Mouse (Mus musculus) hindbrain, postnatal 0 days (tissue): ENCODE results near the gene Ccs. TPM values are rescaled to one million over a fixed set of nuclear protein-coding genes. Genes with fewer than 3 reads are reported as not detected.
"Not testable (repeated sequence)": the region's sequence is repeated elsewhere in the genome, so short reads cannot be mapped to it uniquely, and the experiment has no call there.

ENCODE experiments used
- ATAC-seq: fragments of 200-750 bp; cut with Nextera tagmentation; 2 replicates; pipeline ENCODE4 v1.8.0; 2017; ENCODE audit warnings: mild to moderate bottlenecking, moderate TSS enrichment, moderate library complexity
- DNase-seq: peaks from one replicate; pipeline ENCODE4 v3.0.0-alpha.2; 2015; ENCODE audit warnings: low spot score
- H3K27ac ChIP-seq: fragments of 300-500 bp; sonication (generic); 2 replicates; pipeline ENCODE4 v1.5.1; 2014; ENCODE audit warnings: mild to moderate bottlenecking
- H3K27me3 ChIP-seq: fragments of 300-500 bp; sonication (generic); 2 replicates; pipeline ENCODE4 v1.6.1; 2014; ENCODE audit warnings: low read length, mixed read lengths; ENCODE audit not compliant: insufficient read depth
- H3K36me3 ChIP-seq: fragments of 300-500 bp; sonication (generic); 2 replicates; pipeline ENCODE4 v1.6.1; 2014; ENCODE audit warnings: low read length, mixed read lengths; ENCODE audit not compliant: insufficient read depth
- H3K4me1 ChIP-seq: fragments of 300-500 bp; sonication (generic); 2 replicates; pipeline ENCODE4 v1.6.1; 2014; ENCODE audit warnings: antibody characterized with exemption, low read length, mixed read lengths; ENCODE audit not compliant: insufficient read depth
- H3K4me2 ChIP-seq: fragments of 300-500 bp; sonication (generic); 2 replicates; pipeline ENCODE4 v1.6.1; 2014; ENCODE audit warnings: low read depth, mild to moderate bottlenecking, low read length, moderate library complexity, mixed read lengths
- H3K4me3 ChIP-seq: fragments of 300-500 bp; sonication (generic); 2 replicates; pipeline ENCODE4 v1.5.1; 2014; ENCODE audit warnings: low read length
- H3K9ac ChIP-seq: fragments of 300-500 bp; sonication (generic); replicated peaks from 2 replicates; pipeline ENCODE4 v1.6.1; 2014; ENCODE audit warnings: mild to moderate bottlenecking, low read length, moderate library complexity, mixed read lengths
- H3K9me3 ChIP-seq: fragments of 300-500 bp; sonication (generic); 2 replicates; pipeline ENCODE4 v1.6.1; 2016; ENCODE audit warnings: low read length, mixed read lengths
- CTCF ChIP-seq: IDR thresholded peaks from 2 replicates; pipeline ENCODE4 v1.5.1; 2016; ENCODE audit warnings: antibody characterized with exemption, control low read depth, low read depth
- WGBS: fragments of 180-500 bp; shearing (Covaris S2); extraction: QIAGEN DNeasy Blood & Tissue Kit; methylation state at CpG from one replicate; pipeline ENCODE4 v1.1.7; 2014; 5-methylcytosine and 5-hydroxymethylcytosine counted together
- polyA plus RNA-seq: library from polyadenylated mRNA; unstranded; fragments of >200 nt; fragmentation: Nextera tagmentation; extraction: Ambion mirVana; gene quantifications from 2 replicates; pipeline ENCODE4 v1.2.1, GENCODE M21; 2015
- total RNA-seq: library from RNA; depleted of rRNA; stranded (reverse); fragments of >200 nt; gene quantifications from 2 replicates; pipeline ENCODE4 v1.2.3, GENCODE M21; 2014

The Ccs gene
- total and polyA plus RNA-seq, 2 experiments from 2014 or later = 32.0 to 51.1 TPM

GRCm38 (mm10) chr19:4820678-4821303 lies 18.3 kb downstream of the Ccs start:
- Histone ChIP-seq H3K27me3 (no peaks in the 10 kb centered on the region), H3K4me1 (no peaks in the 10 kb centered on the region), H3K4me2 (no peak overlapping the region), H3K27ac (no peak overlapping the region), H3K36me3 (peaks cover 8% of the 10 kb centered on the region; the same call in 1 of the 2 replicates), H3K9me3 (no peaks in the 10 kb centered on the region), H3K4me3 (no peak overlapping the region), H3K9ac (no peak overlapping the region)
- peak; percentile 40 for TF ChIP-seq CTCF
- ATAC-seq = peak; percentile 92
- DNase-seq = peak; percentile 88
- WGBS = 46% methylated on average over 5 of the region's 5 CpGs

GRCm38 (mm10) chr19:4817182-4817835 lies 21.8 kb downstream of the Ccs start:
- Histone ChIP-seq H3K4me3 (no peak overlapping the region), H3K9ac (no peak overlapping the region), H3K27me3 (no peaks in the 10 kb centered on the region), H3K9me3 (no peaks in the 10 kb centered on the region), H3K36me3 (no peaks in the 10 kb centered on the region), H3K27ac (no peak overlapping the region), H3K4me1 (no peaks in the 10 kb centered on the region), H3K4me2 (no peak overlapping the region)
- no peak for TF ChIP-seq CTCF
- 61% methylated on average over 1 of the region's 1 CpGs for WGBS
- DNase-seq (no peak), ATAC-seq (no peak)

- Histone ChIP-seq H3K27me3 (no peaks in the 10 kb centered on the region), H3K36me3 (no peaks in the 10 kb centered on the region), H3K9me3 (no peaks in the 10 kb centered on the region), H3K4me3 (no peak overlapping the region), H3K27ac (no peak overlapping the region), H3K4me1 (peaks cover 12% of the 10 kb centered on the region; the same call in 1 of the 2 replicates), H3K9ac (no peak overlapping the region), H3K4me2 (no peak overlapping the region)
- peak; percentile 47 for TF ChIP-seq CTCF
- no peak for ATAC-seq
- peak; percentile 42 for DNase-seq
- 79% methylated on average over 6 of the region's 6 CpGs for WGBS
Measured at GRCm38 (mm10) chr19:4813015-4813414, 26.1 kb downstream of the Ccs start.

- not testable (repeated sequence) for H3K27me3 ChIP-seq, DNase-seq, H3K9me3 ChIP-seq, ATAC-seq, H3K36me3 ChIP-seq
- H3K9ac ChIP-seq = peak overlapping the region; percentile 71; the same call in 1 of the 2 replicates
- peak overlapping the region; percentile 92 for H3K4me2 ChIP-seq
- WGBS = 79% methylated on average over 8 of the region's 8 CpGs
- H3K4me1 ChIP-seq = peaks cover 12% of the 10 kb centered on the region; the same call in 1 of the 2 replicates
- H3K27ac ChIP-seq = peak overlapping the region; percentile 95; the same call in 1 of the 2 replicates
- peak overlapping the region; percentile 83 for H3K4me3 ChIP-seq
- 0 out of 2 replicates have a peak, but pooled peaks have one; percentile 20 for TF ChIP-seq CTCF
Measured at GRCm38 (mm10) chr19:4812334-4812949, 26.7 kb downstream of the Ccs start.

- Histone ChIP-seq H3K4me1 (peaks cover 12% of the 10 kb centered on the region; the same call in 1 of the 2 replicates), H3K9ac (peak overlapping the region; percentile 71; the same call in 1 of the 2 replicates), H3K4me2 (peak overlapping the region; percentile 92), H3K36me3 (no peaks in the 10 kb centered on the region), H3K27me3 (no peaks in the 10 kb centered on the region), H3K4me3 (peak overlapping the region; percentile 83), H3K9me3 (no peaks in the 10 kb centered on the region), H3K27ac (peak overlapping the region; percentile 95)
- WGBS = 5% methylated on average over 12 of the region's 12 CpGs
- ATAC-seq (peak; percentile 42), DNase-seq (no peak)
- no peak for TF ChIP-seq CTCF
Measured at GRCm38 (mm10) chr19:4811909-4812242, 27.3 kb downstream of the Ccs start.

GRCm38 (mm10) chr19:4811063-4811908 lies 27.8 kb downstream of the Ccs start, which contains the start of the genes Gm21992 and Rbm14:
Gene Gm21992 (minus strand): TSS chr19:4811612.
Gene Rbm14 (minus strand): TSS chr19:4811634.
- Histone ChIP-seq H3K4me2 (peak within 1 kb of the TSS; percentile 92), H3K9ac (peak within 1 kb of the TSS; percentile 71), H3K4me1 (peaks cover 12% of the 10 kb centered on the region; the same call in 1 of the 2 replicates), H3K36me3 (no peaks in the 10 kb centered on the region), H3K27me3 (no peaks in the 10 kb centered on the region), H3K4me3 (peak within 1 kb of the TSS; percentile 83), H3K9me3 (no peaks in the 10 kb centered on the region), H3K27ac (peak within 1 kb of the TSS; percentile 95)
- TF ChIP-seq CTCF = no peak
- peak; percentile 100 for DNase-seq
- ATAC-seq = peak; percentile 98
- WGBS = under 1% methylated on average over 83 of the region's 83 CpGs
